Mouse (Mus musculus) cerebellum, adult 2 months (tissue): ENCODE measurements at regions not wholly inside any gene's neighbourhood (a gene's known extent, or its start where the extent isn't known, plus 50 kb on each side); places are given as distances from the start of the nearest gene placed in this dataset.

Experiments
- CTCF ChIP-seq: fragments of 200-500 bp; IDR thresholded peaks from 2 replicates; pipeline ENCODE4 v1.5.1; 2011; ENCODE audit warnings: low read depth, mild to moderate bottlenecking, control low read depth, low read length, moderate library complexity, borderline replicate concordance; ENCODE audit not compliant: insufficient read depth
- POLR2A ChIP-seq: fragments of 200-500 bp; IDR thresholded peaks from 2 replicates; pipeline ENCODE4 v1.6.1; 2011; ENCODE audit warnings: low read length, control low read depth, borderline replicate concordance; ENCODE audit not compliant: insufficient read depth

- TF ChIP-seq CTCF, result no peak
- no peak for TF ChIP-seq POLR2A
These were observed 372.3 kb downstream of the Rfpl4b start for GRCm38 (mm10) chr10:38449263-38449662.
